In genomic region chr4:140100141-140100540, GRCm38 (mm10) we compare ENCODE assay signal across 11 mouse cellular contexts.
A peak's percentile ranks its signal among the peaks of the same experiment; 100 is the strongest.
DNase-seq lines count a peak whose midpoint lies in the region; ATAC-seq and TF ChIP-seq lines count a peak whose summit lies in the region.
"Had no signal": no experiment of that assay in that cellular context is flagged by ENCODE, and none has a peak within 500 bp of the region (broad histone marks: within the 10 kb centered on the region; RNA-seq: fewer than 3 reads in every experiment).

No protein-coding gene starts in this region.

- H3K4me2 ChIP-seq in hindbrain, embryonic 16.5 days (ENCODE audit: low read length), result no peak overlapping the region
- no peak overlapping the region for H3K4me2 ChIP-seq in stomach, postnatal 0 days (replicated peaks; ENCODE audit: low read depth)
- H3K4me2 ChIP-seq: embryonic facial prominence, embryonic 15.5 days; liver, embryonic 15.5 days had no signal

- TF ChIP-seq CTCF in heart, adult 2 months (IDR thresholded peaks at IDR 0.05), result peak; percentile 61
- peak; percentile 26; the same call in 1 of the 2 replicates for TF ChIP-seq CTCF in testis, adult 2 months (IDR thresholded peaks at IDR 0.05; ENCODE audit: control insufficient read depth, insufficient read depth, insufficient replicate concordance, low read depth, low read length)
- peak; percentile 56 for TF ChIP-seq CTCF in stomach, postnatal 0 days (IDR thresholded peaks at IDR 0.05; ENCODE audit: low read depth)

- H3K27me3 ChIP-seq in heart, adult 2 months (ENCODE audit: control insufficient read depth, insufficient read depth, low read length), result no peaks in the 10 kb centered on the region
- H3K27me3 ChIP-seq in testis, adult 2 months (ENCODE audit: control insufficient read depth, insufficient read depth, low read length), result no peaks in the 10 kb centered on the region
- no peaks in the 10 kb centered on the region for H3K27me3 ChIP-seq in hindbrain, embryonic 16.5 days (replicated peaks; ENCODE audit: control insufficient read depth, insufficient read depth, low read length)
- no peaks in the 10 kb centered on the region for H3K27me3 ChIP-seq in stomach, postnatal 0 days (ENCODE audit: control insufficient read depth, insufficient read depth, low read length)

- TF ChIP-seq EP300 in heart, adult 2 months (IDR thresholded peaks at IDR 0.05; ENCODE audit: insufficient read depth, low read depth, low read length), result no peak
- TF ChIP-seq EP300 in stomach, postnatal 0 days (optimal IDR thresholded peaks at IDR 0.05), result no peak

- TF ChIP-seq POLR2A in heart, adult 2 months (IDR thresholded peaks at IDR 0.05; ENCODE audit: insufficient read depth, low read depth, low read length), result no peak
- no peak for TF ChIP-seq POLR2A in testis, adult 2 months (IDR thresholded peaks at IDR 0.05; ENCODE audit: control insufficient read depth, low read depth, low read length)

- no peak overlapping the region for H3K9ac ChIP-seq in heart, adult 2 months (ENCODE audit: low read depth, low read length)
- H3K9ac ChIP-seq in hindbrain, embryonic 16.5 days (ENCODE audit: low read depth, low read length), result no peak overlapping the region
- no peak overlapping the region for H3K9ac ChIP-seq in stomach, postnatal 0 days (ENCODE audit: low read length)
- H3K9ac ChIP-seq: embryonic facial prominence, embryonic 15.5 days; liver, embryonic 15.5 days had no signal

- WGBS in heart, adult 2 months, result 73% methylated on average over 1 of the region's 1 CpGs
- WGBS in hindbrain, embryonic 16.5 days, result 78% methylated on average over 1 of the region's 1 CpGs
- 71% methylated on average over 1 of the region's 1 CpGs for WGBS in stomach, postnatal 0 days

- no peaks in the 10 kb centered on the region for H3K79me2 ChIP-seq in heart, adult 2 months (replicated peaks; ENCODE audit: control insufficient read depth, insufficient read depth, low read length)

- no peak overlapping the region for H3K4me3 ChIP-seq in heart, adult 2 months
- H3K4me3 ChIP-seq in testis, adult 2 months (ENCODE audit: control insufficient read depth, low read depth, low read length), result no peak overlapping the region
- H3K4me3 ChIP-seq in hindbrain, embryonic 16.5 days (ENCODE audit: low read length), result no peak overlapping the region
- no peak overlapping the region for H3K4me3 ChIP-seq in stomach, postnatal 0 days (ENCODE audit: low read depth, low read length)
- H3K4me3 ChIP-seq: embryonic facial prominence, embryonic 15.5 days; liver, embryonic 15.5 days had no signal

- no peak overlapping the region for H3K27ac ChIP-seq in heart, adult 2 months
- H3K27ac ChIP-seq in testis, adult 2 months (ENCODE audit: control insufficient read depth, insufficient read depth, low read depth, low read length), result no peak overlapping the region
- H3K27ac ChIP-seq in hindbrain, embryonic 16.5 days (ENCODE audit: low read depth, low read length), result peak overlapping the region; percentile 14; the same call in 1 of the 2 replicates
- no peak overlapping the region for H3K27ac ChIP-seq in stomach, postnatal 0 days (replicated peaks)
- H3K27ac ChIP-seq: embryonic facial prominence, embryonic 15.5 days; liver, embryonic 15.5 days had no signal

- intact Hi-C loops in heart, adult 2 months (cut with DNase I), result loop anchor here (5.0 kb wide), 2 partner anchors 223 to 582 kb away; no protein-coding TSS in a partner anchor

- 0 out of 2 replicates have a peak, but pooled peaks have one; percentile 12 for ATAC-seq in hindbrain, embryonic 16.5 days
- no peak for ATAC-seq in stomach, postnatal 0 days (ENCODE audit: low FRiP score, low TSS enrichment)
- ATAC-seq in inflammation-experienced regulatory T-cells, adult 6 months, result no peak
- no peak for ATAC-seq in activated CD4-positive, CD25-positive, alpha-beta regulatory T cell, adult 4 months
- ATAC-seq: Patski had no signal

- no peaks in the 10 kb centered on the region for H3K9me3 ChIP-seq in hindbrain, embryonic 16.5 days (ENCODE audit: control insufficient read depth, low read length)
- no peaks in the 10 kb centered on the region for H3K9me3 ChIP-seq in stomach, postnatal 0 days (ENCODE audit: control insufficient read depth, low read length)
- H3K9me3 ChIP-seq: embryonic facial prominence, embryonic 15.5 days; liver, embryonic 15.5 days had no signal

- H3K4me1 ChIP-seq in heart, adult 2 months (ENCODE audit: control insufficient read depth, insufficient read depth, low read length), result no peaks in the 10 kb centered on the region
- H3K4me1 ChIP-seq in testis, adult 2 months (ENCODE audit: control insufficient read depth, insufficient read depth, low read length), result peaks cover 9% of the 10 kb centered on the region
- peaks cover 38% of the 10 kb centered on the region for H3K4me1 ChIP-seq in hindbrain, embryonic 16.5 days (ENCODE audit: control insufficient read depth, insufficient read depth, low read depth, low read length)
- 0 out of 2 replicates have a peak, but pooled peaks cover 2% of the 10 kb centered on the region for H3K4me1 ChIP-seq in stomach, postnatal 0 days (replicated peaks; ENCODE audit: control insufficient read depth, insufficient read depth)
- H3K4me1 ChIP-seq: liver, embryonic 15.5 days had no signal

- no peak for DNase-seq in heart, adult 2 months
- DNase-seq in heart, adult 11 months, result no peak
- no peak for DNase-seq in testis, postnatal 14 days (ENCODE audit: low spot score)
- DNase-seq in stomach, postnatal 0 days (ENCODE audit: low spot score), result no peak

- H3K36me3 ChIP-seq in heart, adult 2 months (ENCODE audit: control insufficient read depth, insufficient read depth, low read length), result no peaks in the 10 kb centered on the region
- no peaks in the 10 kb centered on the region for H3K36me3 ChIP-seq in testis, adult 2 months (ENCODE audit: control insufficient read depth, insufficient read depth, low read length)
- H3K36me3 ChIP-seq in hindbrain, embryonic 16.5 days (ENCODE audit: control insufficient read depth, insufficient read depth, low read length), result no peaks in the 10 kb centered on the region
- no peaks in the 10 kb centered on the region for H3K36me3 ChIP-seq in stomach, postnatal 0 days (ENCODE audit: control insufficient read depth, insufficient read depth, low read length)
- H3K36me3 ChIP-seq: embryonic facial prominence, embryonic 15.5 days; liver, embryonic 15.5 days had no signal
